Mouse (Mus musculus): ENCODE results near the gene Jsrp1.
A peak's percentile ranks its signal among the peaks of the same experiment; 100 is the strongest.

GRCm38 (mm10) chr10:80856908-80857307, 43.6 kb upstream of the Jsrp1 start:
- TF ChIP-seq CTCF (IDR thresholded peaks at IDR 0.05; ENCODE audit: low read depth) (no peak), EP300 (IDR thresholded peaks at IDR 0.05; ENCODE audit: low read depth) (peak; percentile 46; the same call in 1 of the 2 replicates)

All from liver, postnatal 0 days (tissue).